Mouse (Mus musculus): Measurements from ENCODE around the gene Klhdc8a. TPM values are rescaled to one million over a fixed set of nuclear protein-coding genes. Genes with fewer than 3 reads are reported as not detected.
A peak's percentile ranks its signal among the peaks of the same experiment; 100 is the strongest.

Gene Klhdc8a
- total RNA-seq, 2 experiments from 2014 or later: not detected

DNA sequence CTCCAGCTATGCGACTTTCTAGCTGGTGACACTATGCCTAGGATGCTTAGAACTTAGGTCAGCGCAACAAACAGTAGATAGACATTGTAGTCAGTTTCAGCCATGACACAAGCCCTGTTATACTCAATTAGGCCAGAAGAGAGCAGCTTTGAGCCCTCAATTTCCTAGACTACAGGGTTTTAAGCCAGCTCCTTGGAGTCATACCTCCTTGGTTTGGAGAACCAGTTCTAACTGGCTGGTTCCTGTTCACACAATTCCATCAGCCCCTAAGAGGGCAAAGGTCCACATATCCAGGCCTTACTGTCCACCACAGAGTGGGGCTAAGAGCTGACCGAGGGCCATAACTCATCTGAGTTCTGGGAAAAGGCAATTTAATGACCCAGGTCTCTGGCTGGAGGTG, 14.3 kb downstream of the Klhdc8a start:
- ATAC-seq (replicated peaks; ENCODE audit: low FRiP score, poor library complexity, severe bottlenecking): peak; percentile 64

DNA sequence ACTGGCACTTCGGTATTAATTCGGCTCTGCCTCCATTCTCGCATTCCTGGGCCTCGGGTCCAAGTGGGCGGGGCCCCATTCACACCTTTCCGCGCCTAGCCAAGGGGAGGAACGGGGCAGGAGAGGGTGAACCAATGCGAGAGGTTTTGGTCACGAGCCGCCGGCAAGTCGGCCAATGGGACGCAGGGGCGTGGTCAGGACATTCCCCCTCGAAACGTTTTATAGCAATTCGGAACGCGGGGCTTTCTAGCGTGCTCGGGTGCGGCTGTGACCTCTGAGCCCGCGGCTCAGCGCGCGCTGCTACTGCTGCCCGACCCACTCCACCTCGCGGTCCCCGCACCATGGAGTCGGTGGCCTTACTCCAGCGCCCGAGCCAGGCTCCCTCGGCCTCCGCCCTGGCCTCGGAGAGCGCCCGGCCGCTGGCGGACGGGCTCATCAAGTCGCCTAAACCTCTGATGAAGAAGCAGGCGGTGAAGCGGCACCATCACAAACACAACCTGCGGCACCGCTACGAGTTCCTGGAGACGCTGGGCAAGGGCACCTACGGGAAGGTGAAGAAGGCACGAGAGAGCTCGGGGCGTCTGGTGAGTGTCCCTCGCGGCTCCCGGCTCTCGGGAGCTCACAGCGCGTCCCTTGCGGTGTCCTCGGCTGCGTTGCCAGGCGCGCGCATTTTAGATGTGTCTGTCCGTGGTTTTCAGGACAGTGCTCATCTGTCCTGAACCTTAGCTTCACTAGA, 17.6 kb downstream of the Klhdc8a start, which contains the start of gene Nuak2:
TSS of gene Nuak2 (plus strand) at position 238 of the 736 bp plus-strand sequence.
- peak; percentile 89 for ATAC-seq (replicated peaks; ENCODE audit: low FRiP score, poor library complexity, severe bottlenecking)

DNA sequence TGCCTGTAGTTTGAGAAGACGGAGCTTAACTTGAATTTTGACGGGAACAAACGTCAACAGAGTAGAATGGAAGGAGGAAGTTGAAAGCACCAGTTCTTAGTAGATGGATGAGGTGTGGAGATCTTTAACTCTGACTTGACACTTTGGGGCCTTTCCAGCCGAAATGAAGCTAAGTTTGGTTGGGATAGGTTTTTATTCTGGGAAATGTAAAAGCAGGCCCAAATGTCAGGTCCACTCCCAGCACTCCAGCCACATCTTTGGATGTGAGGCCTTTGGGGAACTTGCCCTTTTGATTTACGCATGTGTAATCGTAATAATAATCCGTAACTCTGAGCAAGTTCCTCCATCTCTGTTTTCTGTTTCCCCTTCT, 18.2 kb downstream of the Klhdc8a start:
- ATAC-seq (replicated peaks; ENCODE audit: low FRiP score, poor library complexity, severe bottlenecking): no peak

DNA sequence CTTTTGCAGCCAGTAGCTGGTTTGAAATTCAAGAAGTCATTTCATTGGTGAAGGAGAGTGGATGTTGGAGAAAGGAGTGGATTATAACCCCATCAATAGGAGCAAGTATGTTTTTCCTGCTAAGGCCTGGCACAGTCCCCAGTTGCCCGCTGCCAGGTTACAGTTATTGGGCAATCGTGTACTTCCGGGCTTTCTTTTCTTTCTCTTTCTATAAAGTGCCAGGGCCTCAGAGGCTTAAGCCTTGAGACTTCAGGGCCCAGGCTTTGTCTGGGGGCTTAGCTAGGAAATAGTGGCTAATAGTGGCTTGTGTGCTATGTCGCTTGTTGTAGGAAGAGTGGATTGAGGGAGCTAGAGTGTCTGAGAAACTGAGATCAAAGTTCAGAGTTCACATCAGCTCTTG, 19.0 kb downstream of the Klhdc8a start:
- no peak for ATAC-seq (replicated peaks; ENCODE audit: low FRiP score, poor library complexity, severe bottlenecking)

DNA sequence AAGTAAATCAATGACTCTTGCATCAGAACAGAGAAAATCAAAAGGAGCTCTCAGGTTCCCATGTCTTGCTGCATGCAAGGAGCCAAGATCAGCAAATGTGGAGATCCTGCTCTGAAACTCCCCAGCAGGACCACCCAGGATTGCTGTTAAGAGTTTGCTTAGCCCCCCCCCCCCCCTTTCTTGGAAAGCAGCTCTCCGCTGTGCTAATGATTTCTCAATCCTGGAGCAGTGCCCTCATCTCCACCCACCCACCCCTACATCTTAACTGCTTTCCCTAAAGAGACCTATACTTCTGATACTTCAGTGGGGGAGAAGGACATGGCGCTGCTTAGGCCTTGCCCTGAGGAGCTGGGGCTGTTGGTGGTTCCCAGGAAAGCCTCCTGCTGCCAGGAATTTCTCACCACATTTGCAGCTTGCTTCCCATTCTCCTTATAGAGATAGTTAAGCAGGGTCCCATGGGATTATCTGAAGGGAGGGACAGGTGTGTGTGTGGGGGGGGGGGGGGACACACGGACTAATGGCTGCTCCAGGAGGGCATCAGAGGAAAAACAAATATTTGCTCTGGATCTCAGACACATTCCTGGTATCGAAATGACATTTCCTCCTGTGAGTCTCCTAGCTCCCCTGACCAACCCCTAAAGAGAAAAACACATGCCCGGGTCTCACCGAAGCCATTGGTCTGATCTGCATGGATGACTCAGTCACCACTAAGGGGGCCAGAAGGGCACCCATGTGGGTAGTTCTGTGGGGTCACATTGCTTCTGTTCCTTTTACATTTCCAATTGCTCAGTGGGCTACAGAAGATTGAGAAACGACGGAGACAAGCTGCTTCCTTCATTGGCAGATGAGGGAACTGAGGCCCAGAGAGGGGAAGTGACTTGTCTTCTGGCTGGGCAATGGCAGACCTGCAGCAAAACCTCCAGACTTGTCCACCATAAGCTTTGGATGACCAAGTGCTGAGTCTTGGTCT, 19.8 kb downstream of the Klhdc8a start:
- no peak for ATAC-seq (replicated peaks; ENCODE audit: low FRiP score, poor library complexity, severe bottlenecking)

DNA sequence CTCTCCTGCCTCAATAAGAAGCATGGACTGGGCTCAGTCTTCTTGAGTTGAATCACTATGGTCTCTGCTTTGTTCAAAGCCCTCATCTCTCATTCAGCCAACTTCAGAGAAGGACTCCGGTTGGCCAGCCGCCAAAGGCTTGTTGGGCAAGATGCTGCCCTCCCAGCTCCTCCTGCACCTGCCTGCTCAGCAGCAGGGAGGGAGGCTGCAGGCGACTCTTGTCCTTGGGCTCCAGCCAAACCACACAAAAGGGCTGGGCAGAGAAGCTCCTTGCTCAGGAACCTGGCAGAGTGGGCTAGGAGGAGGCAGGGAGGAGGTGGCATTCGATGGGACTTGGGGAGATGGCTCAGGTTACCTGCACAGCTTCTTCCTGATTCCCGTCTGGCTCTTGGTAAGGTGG, 20.8 kb downstream of the Klhdc8a start:
- ATAC-seq (replicated peaks; ENCODE audit: low FRiP score, poor library complexity, severe bottlenecking): no peak

DNA sequence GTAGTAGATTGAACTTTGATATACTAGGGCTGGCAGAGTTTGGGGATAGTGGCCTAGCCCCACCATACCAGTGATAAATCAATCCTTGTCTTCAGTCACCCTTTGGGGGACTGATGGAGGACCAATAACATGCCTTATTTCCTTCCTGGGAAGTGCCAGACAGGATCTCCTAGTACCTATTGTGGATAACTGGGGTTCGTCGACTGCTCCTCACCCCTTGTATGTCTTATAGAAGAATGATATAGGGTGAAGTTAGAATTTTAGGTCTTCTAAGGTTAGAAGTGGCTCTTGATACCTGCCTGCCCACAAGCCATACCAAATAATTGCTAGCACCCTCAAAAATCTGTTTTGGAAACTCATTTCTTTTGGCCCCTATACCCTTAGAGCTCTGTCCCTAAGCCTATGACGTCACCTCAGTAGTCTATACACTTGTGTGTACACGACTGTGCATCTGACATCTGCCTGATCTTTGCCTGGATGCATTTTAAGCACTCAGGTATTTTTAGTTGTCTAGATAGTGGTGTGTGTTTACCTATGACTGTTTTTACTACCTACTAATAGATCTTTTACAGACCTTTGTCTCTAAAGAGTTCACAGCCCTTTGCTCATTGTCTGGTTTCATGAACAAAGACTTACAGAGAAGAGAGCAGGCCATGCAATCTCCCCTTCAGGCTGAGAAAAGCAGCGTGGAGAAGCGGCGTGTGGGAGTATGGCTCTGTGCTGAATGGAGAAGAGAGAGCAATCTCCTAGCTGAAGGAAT, 23.6 kb downstream of the Klhdc8a start:
- no peak for ATAC-seq (replicated peaks; ENCODE audit: low FRiP score, poor library complexity, severe bottlenecking)

DNA sequence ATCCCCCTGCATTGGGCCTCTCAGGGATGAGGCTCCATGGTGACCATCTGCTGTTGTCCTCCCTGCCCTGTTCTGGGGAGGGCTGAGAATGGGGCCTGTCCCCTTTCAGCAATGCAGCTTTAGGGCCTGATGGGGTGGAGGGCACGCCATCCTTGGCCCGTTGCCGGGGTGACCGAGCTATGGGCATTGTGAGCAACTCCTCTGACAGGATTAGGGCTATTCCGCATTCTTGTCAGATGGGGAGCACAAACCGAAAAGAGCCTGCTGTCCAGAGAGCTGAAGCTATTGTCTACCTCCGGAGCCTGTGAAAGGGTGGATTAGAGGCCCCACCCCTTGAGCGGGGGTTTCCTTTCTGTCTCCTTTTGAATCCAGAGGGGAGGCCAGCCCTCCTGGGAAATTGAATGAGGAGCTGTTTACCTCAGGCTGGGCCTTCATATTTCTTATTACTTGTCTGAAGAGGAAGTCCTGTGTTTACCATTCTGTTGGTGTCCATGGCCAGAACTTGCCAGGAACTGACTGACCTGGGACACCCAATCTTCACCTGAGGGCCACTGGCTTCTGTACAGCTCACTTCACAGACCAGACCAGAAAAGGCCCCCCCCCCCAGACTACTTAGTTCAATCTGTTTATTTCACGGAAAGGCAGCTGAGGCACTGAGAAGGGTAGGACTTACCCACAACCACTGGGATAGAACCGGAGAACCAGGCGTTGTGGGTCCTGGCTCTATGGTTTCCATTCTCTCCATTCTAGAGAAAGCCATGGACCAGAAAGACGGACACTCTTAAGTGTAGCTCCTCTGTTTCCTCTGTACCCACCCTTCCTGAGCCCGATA, 24.5 kb downstream of the Klhdc8a start:
- ATAC-seq (replicated peaks; ENCODE audit: low FRiP score, poor library complexity, severe bottlenecking): no peak

DNA sequence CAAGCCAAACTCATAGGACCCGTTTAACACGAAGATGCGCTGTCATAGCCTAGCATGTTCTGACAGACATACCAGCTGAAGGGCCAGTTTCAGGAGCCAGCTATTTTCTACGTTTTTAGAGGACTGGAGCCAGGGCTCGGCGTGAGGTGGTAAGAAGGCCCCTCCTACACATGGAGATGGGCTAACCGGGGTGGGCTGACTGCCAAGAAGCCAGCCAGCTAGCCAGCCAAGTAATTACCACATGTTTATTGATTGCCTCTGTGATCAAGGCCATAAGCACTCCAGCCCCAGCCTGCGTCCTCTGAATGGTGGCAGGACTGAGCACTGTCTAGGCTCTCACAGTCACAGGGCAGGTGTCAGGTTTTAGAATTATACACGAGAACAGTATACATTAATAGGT, 28.4 kb downstream of the Klhdc8a start:
- no peak for ATAC-seq (replicated peaks; ENCODE audit: low FRiP score, poor library complexity, severe bottlenecking)

DNA sequence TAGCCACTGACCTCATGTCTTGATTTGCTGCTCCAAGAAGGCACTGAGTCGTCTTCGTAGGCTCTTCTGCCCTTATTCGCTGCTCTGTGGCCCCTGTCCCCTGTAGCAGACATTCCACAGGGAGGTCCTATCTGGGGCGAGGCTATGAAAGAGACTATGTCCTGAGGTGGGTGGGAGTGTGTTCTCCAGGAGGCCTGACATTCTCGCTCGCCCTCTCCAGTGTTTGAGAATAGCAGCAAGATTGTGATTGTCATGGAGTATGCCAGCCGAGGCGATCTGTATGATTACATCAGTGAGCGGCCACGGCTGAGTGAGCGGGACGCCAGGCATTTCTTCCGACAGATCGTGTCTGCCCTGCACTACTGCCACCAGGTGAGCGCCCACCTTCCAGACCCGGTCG, 29.1 kb downstream of the Klhdc8a start:
- ATAC-seq (replicated peaks; ENCODE audit: low FRiP score, poor library complexity, severe bottlenecking): no peak

DNA sequence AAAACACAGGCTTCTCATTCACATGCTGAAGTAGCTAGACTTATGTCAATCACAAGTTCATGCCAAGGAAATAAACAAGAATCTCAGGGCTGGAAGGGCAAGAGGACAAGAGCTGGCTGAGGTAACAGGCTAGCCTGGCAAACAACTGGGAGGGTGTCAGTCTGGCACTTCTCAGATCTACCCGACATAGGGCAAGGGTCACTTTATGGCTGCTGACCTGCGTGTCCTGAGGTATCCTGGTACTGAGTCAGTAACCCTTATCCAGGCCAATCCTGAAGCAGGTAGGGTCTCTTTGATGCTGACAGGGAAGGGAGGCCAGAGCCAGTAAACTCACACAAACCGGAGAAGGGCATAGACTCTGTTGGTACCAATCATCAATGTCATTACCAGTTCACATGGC, 30.1 kb downstream of the Klhdc8a start:
- no peak for ATAC-seq (replicated peaks; ENCODE audit: low FRiP score, poor library complexity, severe bottlenecking)

DNA sequence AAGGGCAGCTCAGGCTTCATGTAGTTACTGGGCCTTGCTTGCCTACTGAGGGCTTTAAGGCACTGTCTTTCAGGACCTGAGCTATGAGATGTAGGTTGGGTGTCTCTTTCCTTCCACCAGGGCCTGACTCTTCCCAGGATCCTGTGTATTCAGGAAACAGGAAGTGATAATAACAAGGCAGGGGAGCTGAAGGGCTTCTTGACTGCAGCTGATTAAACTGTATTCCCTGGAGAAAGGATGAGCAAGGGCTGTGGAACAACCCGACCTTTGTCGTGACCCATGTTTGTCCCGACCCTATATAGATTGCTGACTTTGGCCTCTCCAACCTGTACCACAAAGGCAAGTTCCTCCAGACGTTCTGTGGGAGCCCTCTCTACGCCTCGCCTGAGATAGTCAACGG, 31.2 kb downstream of the Klhdc8a start:
- ATAC-seq (replicated peaks; ENCODE audit: low FRiP score, poor library complexity, severe bottlenecking): no peak

DNA sequence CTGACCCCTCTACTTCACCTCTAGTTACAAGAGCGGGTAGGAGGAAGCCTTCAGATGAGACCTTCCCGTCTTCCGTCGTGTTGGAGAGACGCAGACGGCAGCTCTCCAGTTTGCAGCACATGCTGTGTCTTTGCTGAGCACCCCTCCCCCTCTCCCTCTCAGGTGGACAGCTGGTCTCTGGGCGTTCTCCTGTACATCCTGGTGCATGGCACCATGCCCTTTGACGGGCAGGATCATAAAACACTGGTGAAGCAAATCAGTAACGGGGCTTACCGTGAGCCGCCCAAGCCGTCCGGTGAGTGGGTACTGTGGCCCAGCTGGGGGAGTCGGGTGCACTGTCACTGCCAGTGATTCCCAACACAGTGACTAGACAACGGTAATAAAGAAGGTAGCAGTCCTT, 32.0 kb downstream of the Klhdc8a start:
- no peak for ATAC-seq (replicated peaks; ENCODE audit: low FRiP score, poor library complexity, severe bottlenecking)

DNA sequence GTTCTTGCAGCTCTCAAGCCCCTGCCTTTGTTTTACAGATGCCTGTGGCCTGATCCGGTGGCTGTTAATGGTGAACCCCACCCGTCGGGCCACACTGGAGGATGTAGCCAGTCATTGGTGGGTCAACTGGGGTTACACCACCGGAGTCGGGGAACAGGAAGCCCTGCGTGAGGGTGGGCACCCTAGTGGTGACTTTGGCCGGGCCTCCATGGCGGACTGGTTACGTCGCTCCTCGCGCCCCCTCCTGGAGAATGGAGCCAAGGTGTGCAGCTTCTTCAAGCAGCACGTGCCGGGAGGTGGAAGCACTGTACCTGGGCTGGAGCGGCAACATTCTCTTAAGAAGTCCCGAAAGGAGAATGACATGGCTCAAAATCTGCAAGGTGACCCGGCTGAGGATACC, 32.9 kb downstream of the Klhdc8a start:
- no peak for ATAC-seq (replicated peaks; ENCODE audit: low FRiP score, poor library complexity, severe bottlenecking)

DNA sequence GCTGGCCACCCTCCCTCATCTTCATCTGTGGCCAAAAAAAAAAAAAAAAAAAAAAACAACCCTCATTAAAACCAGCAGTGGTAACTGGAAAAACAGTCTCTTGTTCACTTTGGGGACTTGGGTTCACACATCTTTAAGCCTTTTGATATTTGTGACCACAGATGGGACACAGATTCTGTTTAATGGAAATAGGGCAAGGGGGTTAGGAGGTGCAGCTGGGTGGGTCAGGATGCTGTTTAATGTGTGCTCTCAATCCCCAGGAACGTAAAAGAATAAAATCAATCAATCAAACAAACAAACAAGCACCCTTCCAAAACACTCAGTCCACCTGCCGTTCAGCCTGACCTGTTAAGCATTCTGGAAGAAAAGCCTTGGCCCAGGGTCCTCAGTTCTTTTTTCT, 34.8 kb downstream of the Klhdc8a start:
- no peak for ATAC-seq (replicated peaks; ENCODE audit: low FRiP score, poor library complexity, severe bottlenecking)

DNA sequence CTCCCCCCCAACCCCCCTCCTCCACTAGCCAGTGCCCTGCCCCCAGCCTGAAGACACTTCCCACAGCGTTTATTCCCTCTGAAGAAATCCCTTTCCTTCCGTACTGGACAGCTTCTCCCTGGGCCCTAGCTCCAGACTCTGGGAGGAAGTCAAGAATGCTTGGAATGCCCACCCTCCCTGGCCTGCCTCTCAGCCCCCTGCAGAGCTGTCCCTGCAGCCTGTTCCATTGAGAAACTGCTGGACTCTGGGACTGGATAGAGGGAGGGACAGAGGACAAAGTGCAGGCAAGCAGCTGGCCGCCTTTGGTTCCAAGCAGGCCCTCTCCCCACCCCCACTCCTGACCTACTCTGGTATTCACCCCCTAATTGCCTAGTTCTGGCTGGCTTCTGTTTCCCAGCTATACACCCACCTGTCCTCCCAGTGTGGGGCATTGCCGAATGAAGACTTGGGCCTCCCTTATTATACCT, 35.3 kb downstream of the Klhdc8a start:
- no peak for ATAC-seq (replicated peaks; ENCODE audit: low FRiP score, poor library complexity, severe bottlenecking)

DNA sequence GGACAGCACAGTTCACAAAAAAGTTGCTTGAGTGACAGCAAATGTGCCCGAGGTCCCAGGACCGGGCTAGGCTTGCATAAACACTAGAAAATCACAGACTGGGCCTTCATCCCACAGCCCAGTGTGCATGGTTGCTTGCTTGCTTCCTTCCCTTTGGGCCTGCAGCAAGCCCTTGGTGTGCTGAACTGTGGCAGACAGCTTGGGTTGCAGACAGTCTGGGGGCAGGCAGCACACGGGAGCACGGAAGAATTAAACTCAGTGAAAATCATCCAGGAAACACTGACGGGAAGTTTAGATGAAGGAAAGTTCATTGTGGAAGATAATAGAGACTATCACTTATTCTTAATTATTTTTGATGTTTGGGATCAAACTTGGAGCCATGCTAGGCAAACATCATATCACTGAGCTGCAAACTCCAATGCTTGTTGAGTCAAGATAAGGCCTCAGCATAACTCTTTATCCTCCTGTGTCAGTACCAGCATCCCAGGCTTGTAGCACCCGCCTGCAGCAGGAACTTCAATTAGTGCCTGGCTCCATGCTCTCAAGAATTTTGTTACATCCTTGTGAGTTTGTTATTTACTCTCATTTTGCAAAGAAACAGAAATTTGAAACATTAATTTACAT, 35.9 kb downstream of the Klhdc8a start:
- peak; percentile 93 for ATAC-seq (replicated peaks; ENCODE audit: low FRiP score, poor library complexity, severe bottlenecking)

DNA sequence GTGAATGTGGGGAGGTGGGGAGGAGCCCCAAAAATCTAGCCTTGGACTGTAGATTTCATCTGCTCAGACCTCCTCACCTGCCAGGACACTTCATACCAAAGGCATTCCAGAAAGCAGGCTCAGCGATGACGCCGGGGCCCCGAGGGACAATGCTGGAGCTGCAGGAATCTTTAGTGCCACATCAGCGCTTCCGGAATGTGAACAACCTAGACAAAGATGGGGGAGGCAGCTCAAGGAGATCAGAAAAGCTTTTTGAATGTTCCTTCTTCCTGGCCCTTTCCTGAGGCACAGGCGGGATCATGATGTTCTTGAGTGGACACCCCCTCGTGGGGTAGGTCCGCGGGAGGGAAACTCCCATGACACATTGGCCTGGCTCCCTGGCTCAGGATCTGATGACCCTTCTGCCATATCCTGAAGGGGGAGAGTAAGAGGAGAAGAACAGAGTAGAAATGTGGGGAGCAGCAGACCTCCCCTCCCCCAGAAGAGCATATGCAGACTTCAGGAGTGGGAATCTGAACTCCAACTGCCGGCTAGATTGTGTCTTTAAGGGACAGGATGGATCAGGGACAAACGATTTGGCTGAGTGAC, 37.0 kb downstream of the Klhdc8a start:
- ATAC-seq (replicated peaks; ENCODE audit: low FRiP score, poor library complexity, severe bottlenecking): no peak

DNA sequence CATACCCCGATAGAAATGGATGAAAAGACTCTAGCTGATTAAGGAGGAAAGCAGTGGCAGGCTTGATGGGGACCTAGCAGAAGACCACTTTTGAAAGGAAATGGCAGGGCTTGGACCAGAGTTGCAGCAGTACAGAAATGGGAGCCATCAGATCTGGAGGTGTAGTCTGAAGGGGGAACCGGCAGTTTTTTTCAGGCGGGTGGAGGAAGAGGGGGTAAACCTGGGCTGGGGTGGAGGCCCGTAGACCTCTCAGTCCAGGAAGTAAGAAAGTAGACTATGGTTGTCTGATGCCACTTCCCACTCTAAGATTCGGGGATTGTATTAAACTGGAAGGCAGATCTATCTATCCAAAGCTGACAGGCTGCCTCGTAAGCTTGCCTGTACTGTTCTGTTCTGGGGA, 38.5 kb downstream of the Klhdc8a start:
- no peak for ATAC-seq (replicated peaks; ENCODE audit: low FRiP score, poor library complexity, severe bottlenecking)

Data from erythroid progenitor cell, adult 5-6 weeks (primary cell).